Mouse (Mus musculus) liver, adult 2 months (tissue): ENCODE data around the gene Bcl2l14. TPM values are rescaled to one million over a fixed set of nuclear protein-coding genes. Genes with fewer than 3 reads are reported as not detected.

ENCODE experiments used
- DNase-seq: peaks from one replicate; pipeline ENCODE4 v3.0.0-alpha.2; 2011; ENCODE audit warnings: low read depth, low spot score; ENCODE audit errors: extremely low read depth
- H3K27ac ChIP-seq: fragments of 200-500 bp; replicated peaks from 2 replicates; pipeline ENCODE4 v1.5.1; 2012; ENCODE audit warnings: low read depth, mild to moderate bottlenecking, control low read depth, inconsistent platforms, low read length; ENCODE audit not compliant: insufficient read depth
- H3K27me3 ChIP-seq: fragments of 200-500 bp; 2 replicates; pipeline ENCODE4 v1.6.1; 2012; ENCODE audit warnings: mild to moderate bottlenecking, moderate library complexity, low read length, inconsistent platforms; ENCODE audit not compliant: control insufficient read depth, insufficient read depth
- H3K36me3 ChIP-seq: fragments of 200-500 bp; 2 replicates; pipeline ENCODE4 v1.6.1; 2012; ENCODE audit warnings: low read length, inconsistent platforms; ENCODE audit not compliant: control insufficient read depth, insufficient read depth
- H3K4me1 ChIP-seq: fragments of 200-500 bp; 2 replicates; pipeline ENCODE4 v1.6.1; 2011; ENCODE audit warnings: low read length; ENCODE audit not compliant: control insufficient read depth, insufficient read depth
- H3K4me3 ChIP-seq: fragments of 200-500 bp; 2 replicates; pipeline ENCODE4 v1.5.1; 2011; ENCODE audit warnings: low read depth, mild to moderate bottlenecking, control low read depth, low read length, moderate library complexity; ENCODE audit not compliant: insufficient read depth
- H3K79me2 ChIP-seq: fragments of 200-500 bp; 2 replicates; pipeline ENCODE4 v1.6.1; 2012; ENCODE audit warnings: inconsistent platforms, mild to moderate bottlenecking, low read length, moderate library complexity; ENCODE audit not compliant: control insufficient read depth, insufficient read depth
- H3K9ac ChIP-seq: fragments of 200-500 bp; 2 replicates; pipeline ENCODE4 v1.6.1; 2012; ENCODE audit warnings: low read depth, mild to moderate bottlenecking, control low read depth, inconsistent platforms, low read length
- CTCF ChIP-seq: fragments of 200-500 bp; IDR thresholded peaks from 2 replicates; pipeline ENCODE4 v1.5.1; 2011; ENCODE audit warnings: low read depth, low read length, control low read depth
- POLR2A ChIP-seq: fragments of 200-500 bp; IDR thresholded peaks from 2 replicates; pipeline ENCODE4 v1.6.1; 2011; ENCODE audit warnings: low read length, control low read depth; ENCODE audit not compliant: insufficient read depth; ENCODE audit errors: extremely low read depth
- WGBS: fragments of 180-500 bp; shearing (Covaris S2); methylation state at CpG from one replicate; pipeline ENCODE4 v1.1.7; 2018; 5-methylcytosine and 5-hydroxymethylcytosine counted together
- polyA plus RNA-seq: library from polyadenylated mRNA; depleted of rRNA; stranded (reverse); fragments of >200 nt; gene quantifications from 2 replicates; pipeline ENCODE4 v1.2.3, GENCODE M21; 2012; rRNA removed
- total RNA-seq: library from RNA; depleted of rRNA; stranded (reverse); fragments of >200 nt; gene quantifications from 2 replicates; pipeline ENCODE4 v1.2.3, GENCODE M21; 2014; rRNA removed

Gene Bcl2l14
- total and polyA plus RNA-seq, 2 experiments = 0.37 TPM; not detected in 1

- H3K9ac ChIP-seq = no peak overlapping the region
- no peak for TF ChIP-seq POLR2A
- TF ChIP-seq CTCF = no peak
- H3K4me1 ChIP-seq = no peaks in the 10 kb centered on the region
- H3K36me3 ChIP-seq = peaks cover 18% of the 10 kb centered on the region
- peak; percentile 67 for DNase-seq
- H3K27me3 ChIP-seq = no peaks in the 10 kb centered on the region
- WGBS = 75% methylated on average over 7 of the region's 7 CpGs
- H3K27ac ChIP-seq = no peak overlapping the region
- H3K4me3 ChIP-seq = no peak overlapping the region
- peaks cover 12% of the 10 kb centered on the region for H3K79me2 ChIP-seq
Measured at GRCm38 (mm10) chr6:134473143-134473561, 77.0 kb downstream of the Bcl2l14 start.

- H3K9ac ChIP-seq = no peak overlapping the region
- WGBS = 21% methylated on average over 10 of the region's 10 CpGs
Measured at GRCm38 (mm10) chr6:134479481-134479880, 83.4 kb downstream of the Bcl2l14 start.

GRCm38 (mm10) chr6:134486318-134486717 lies 90.2 kb downstream of the Bcl2l14 start:
- Histone ChIP-seq H3K4me1 (peaks cover 4% of the 10 kb centered on the region; the same call in 1 of the 2 replicates), H3K27ac (no peak overlapping the region), H3K27me3 (no peaks in the 10 kb centered on the region), H3K4me3 (no peak overlapping the region), H3K9ac (no peak overlapping the region), H3K36me3 (peaks cover 22% of the 10 kb centered on the region), H3K79me2 (peaks cover 20% of the 10 kb centered on the region; the same call in 1 of the 2 replicates)
- DNase-seq = peak; percentile 93
- no peak for TF ChIP-seq CTCF
- no peak for TF ChIP-seq POLR2A
- 26% methylated on average over 9 of the region's 9 CpGs for WGBS

More at GRCm38 (mm10) chr6:134479481-134479880, 83.4 kb downstream of the Bcl2l14 start:
- no peaks in the 10 kb centered on the region for H3K27me3 ChIP-seq
- H3K4me3 ChIP-seq = no peak overlapping the region
- peaks cover 15% of the 10 kb centered on the region for H3K79me2 ChIP-seq
- no peak for TF ChIP-seq CTCF
- DNase-seq = peak; percentile 61
- peaks cover 26% of the 10 kb centered on the region for H3K36me3 ChIP-seq
- no peak overlapping the region for H3K27ac ChIP-seq
- peaks cover 2% of the 10 kb centered on the region; the same call in 1 of the 2 replicates for H3K4me1 ChIP-seq

Other genes with a start within 250 kb of the Bcl2l14 start
- 48.2 and 54.3 TPM in 2 replicates for gene Lrp6, start 170.6 kb downstream of the Bcl2l14 start, total RNA-seq
- gene Lrp6, start 170.6 kb downstream of the Bcl2l14 start, polyA plus RNA-seq = 15.0 and 15.1 TPM in 2 replicates
- gene Mansc1, start 236.2 kb downstream of the Bcl2l14 start, total RNA-seq = 1.0 TPM in 2 replicates
- 0.70 and 0.83 TPM in 2 replicates for gene Mansc1, start 236.2 kb downstream of the Bcl2l14 start, polyA plus RNA-seq
- gene Borcs5, start 243.2 kb downstream of the Bcl2l14 start, total RNA-seq = 5.7 and 6.6 TPM in 2 replicates
- 11.5 and 12.4 TPM in 2 replicates for gene Borcs5, start 243.2 kb downstream of the Bcl2l14 start, polyA plus RNA-seq